Mouse (Mus musculus): Measurements from ENCODE around the gene Gm7233. TPM values are rescaled to one million over a fixed set of nuclear protein-coding genes. Genes with fewer than 3 reads are reported as not detected.

Gene Gm7233
- polyA plus RNA-seq (2012; ENCODE audit: low replicate concordance), result not detected in 2 replicates

DNA sequence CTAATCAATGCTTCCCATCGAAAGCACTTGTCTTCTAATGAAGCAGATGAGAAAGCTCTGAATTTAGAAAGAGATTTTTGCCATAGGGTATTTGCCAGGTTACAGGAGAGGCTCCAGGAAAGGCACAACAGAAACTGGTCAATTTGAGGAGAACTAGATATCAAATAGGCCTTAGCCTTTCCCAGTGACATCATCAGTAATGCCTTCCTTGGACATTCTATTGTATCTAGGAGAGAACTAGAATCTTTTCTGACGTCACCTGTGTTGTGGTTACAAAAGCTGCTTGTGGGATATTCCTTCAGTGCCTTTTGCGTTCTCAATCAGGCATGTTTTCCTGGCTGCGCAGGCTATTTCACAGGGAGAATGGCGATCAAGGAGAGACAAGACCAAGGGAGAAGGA is at the start of gene Gm7233:
Gm7233 (plus strand) TSS at position 301 of the 400 bp plus-strand sequence.

GRCm38 (mm10) chr14:43235204-43235603 is 55.5 kb downstream of the Gm7233 start, which contains the start of gene Gm8122:
TSS of gene Gm8122 (minus strand) at chr14:43235304.

Other genes starting within 250 kb of the Gm7233 start
- not detected in 2 replicates for gene Gm8082, start 186.2 kb upstream of the Gm7233 start, polyA plus RNA-seq (2012; ENCODE audit: low replicate concordance)
- not detected in 2 replicates for gene Gm10376, start 164.2 kb upstream of the Gm7233 start, polyA plus RNA-seq (2012; ENCODE audit: low replicate concordance)
- gene Gm8094, start 103.2 kb upstream of the Gm7233 start, polyA plus RNA-seq (2012; ENCODE audit: low replicate concordance), result not detected in 2 replicates
- gene Gm8104, start 79.3 kb upstream of the Gm7233 start, polyA plus RNA-seq (2012; ENCODE audit: low replicate concordance), result not detected in 2 replicates
- gene Gm8122, start 55.4 kb downstream of the Gm7233 start, polyA plus RNA-seq (2012; ENCODE audit: low replicate concordance), result not detected in 2 replicates
- gene Gm8126, start 78.8 kb downstream of the Gm7233 start, polyA plus RNA-seq (2012; ENCODE audit: low replicate concordance), result not detected in 2 replicates
- not detected in 2 replicates for gene Gm9732, start 95.2 kb downstream of the Gm7233 start, polyA plus RNA-seq (2012; ENCODE audit: low replicate concordance)
- not detected in 2 replicates for gene Gm8127, start 114.0 kb downstream of the Gm7233 start, polyA plus RNA-seq (2012; ENCODE audit: low replicate concordance)
- gene 1700001F09Rik, start 167.9 kb downstream of the Gm7233 start, polyA plus RNA-seq (2012; ENCODE audit: low replicate concordance), result not detected in 2 replicates
- gene Gm8138, start 236.5 kb downstream of the Gm7233 start, polyA plus RNA-seq (2012; ENCODE audit: low replicate concordance), result not detected in 2 replicates